Mouse (Mus musculus): ENCODE measurements around the gene Trim37. TPM values are rescaled to one million over a fixed set of nuclear protein-coding genes. Genes with fewer than 3 reads are reported as not detected.

Gene Trim37
- total RNA-seq (2023), result 6.7 to 12.1 TPM (median 8.1 TPM) in 4 replicates

GRCm38 (mm10) chr11:87126824-87127816 is at the start of gene Trim37:
TSS of gene Trim37 (plus strand) at chr11:87127077.

DNA sequence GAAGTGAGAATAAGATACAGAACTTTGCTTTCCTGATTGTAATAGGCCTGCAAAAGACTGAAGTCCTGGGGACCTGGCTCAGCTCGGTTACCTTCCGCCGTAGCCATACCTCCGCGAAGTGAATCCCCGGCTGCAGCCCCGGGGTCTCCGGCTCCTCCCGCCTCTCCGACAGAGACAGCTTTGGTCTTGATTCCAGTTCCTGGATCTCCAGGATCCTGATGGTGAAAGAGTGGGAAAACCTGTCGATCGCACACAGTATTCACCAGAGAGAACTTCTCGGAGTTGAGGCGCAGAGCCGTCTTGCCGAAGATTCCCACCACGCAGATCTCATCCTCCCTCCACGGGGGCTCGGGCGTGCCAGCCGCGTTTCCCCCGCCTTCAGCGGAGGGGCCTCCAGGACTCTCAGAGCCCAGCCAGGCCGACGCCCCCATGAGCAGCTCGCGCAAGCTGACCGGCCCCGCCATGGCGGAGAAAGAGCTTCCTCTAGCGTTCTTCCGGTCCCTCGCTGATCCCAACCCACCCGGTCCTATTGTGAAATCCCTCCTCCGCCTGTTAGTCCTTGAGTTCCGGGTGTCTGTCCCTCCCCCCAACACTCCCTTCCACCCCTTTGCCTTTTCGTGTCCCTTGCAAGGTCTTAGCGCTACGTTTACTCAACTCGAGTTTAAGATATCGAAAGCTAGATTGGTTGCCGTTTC is 40.4 kb upstream of the Trim37 start, which contains the start of gene Smg8:
Smg8 (minus strand) TSS at position 485 of the 695 bp plus-strand sequence.

DNA sequence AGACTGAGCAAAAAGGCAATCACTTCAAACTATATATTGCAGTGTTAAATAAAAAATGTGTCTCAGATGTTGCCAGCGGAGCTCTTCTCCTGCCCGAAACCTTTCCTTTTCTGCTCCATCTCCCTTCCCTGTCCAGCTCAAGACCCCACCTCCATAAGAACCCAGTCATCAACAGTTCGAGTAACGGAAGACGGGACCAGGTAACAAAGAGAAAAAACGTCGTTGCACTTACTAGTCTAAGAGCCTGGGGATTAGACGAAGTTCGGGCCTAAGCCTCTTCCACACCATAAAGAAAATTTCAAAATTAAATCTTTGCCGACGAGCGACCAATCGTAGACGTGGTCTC is 18.5 kb upstream of the Trim37 start, which contains the start of gene Prr11:
Prr11 (minus strand) TSS at position 300 of the 346 bp plus-strand sequence.

DNA sequence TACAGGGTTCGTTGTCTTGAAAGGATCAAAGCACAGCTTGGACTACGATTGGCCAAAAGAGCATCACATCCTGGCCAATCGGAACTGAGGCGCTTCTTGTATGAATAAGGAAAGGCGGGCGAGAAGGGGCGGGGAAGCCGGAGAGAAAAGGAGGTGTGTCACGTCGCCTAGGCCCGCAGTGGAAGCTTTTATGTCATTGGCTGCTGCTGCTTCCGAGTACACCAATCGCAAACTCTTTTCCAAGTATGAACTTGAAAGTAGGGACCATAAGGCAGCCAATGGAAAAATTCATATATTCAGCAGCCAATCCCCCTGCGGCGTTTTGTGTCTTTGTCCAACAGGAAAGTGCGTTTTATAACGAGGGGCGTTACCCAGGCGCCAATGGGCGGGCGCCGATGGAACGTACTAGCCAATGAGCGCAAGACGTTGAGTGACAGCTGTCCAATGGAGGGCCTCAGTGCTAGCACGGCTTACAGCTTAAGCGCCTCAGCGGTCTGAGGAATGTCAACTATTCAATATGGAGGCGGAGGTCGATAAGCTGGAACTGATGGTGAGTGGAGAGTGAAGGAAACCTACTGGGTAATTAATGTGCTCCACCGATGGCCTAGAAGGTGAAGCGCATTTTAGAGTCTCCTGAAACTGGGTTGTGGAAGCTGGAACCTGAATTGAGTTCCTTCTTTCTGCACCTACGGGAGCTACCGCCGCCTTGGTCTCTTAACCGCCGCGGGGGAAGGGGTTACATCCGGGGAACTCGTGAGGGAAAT is 17.9 kb upstream of the Trim37 start, which contains the start of gene Ska2:
Ska2 (plus strand) TSS at position 480 of the 764 bp plus-strand sequence.

Other genes with a start within 250 kb of the Trim37 start
- 4.1 to 4.9 TPM (median 4.6 TPM) in 4 replicates for gene Ypel2, start 133.4 kb upstream of the Trim37 start, total RNA-seq (2023)
- gene Gdpd1, start 53.0 kb upstream of the Trim37 start, total RNA-seq (2023), result 0.24 to 0.57 TPM (median 0.47 TPM) in 3 of 4 replicates, not detected in the other
- gene Smg8, start 40.3 kb upstream of the Trim37 start, total RNA-seq (2023), result 24.6 to 29.1 TPM (median 27.0 TPM) in 4 replicates
- 1.2 to 1.9 TPM (median 1.5 TPM) in 4 replicates for gene Prr11, start 18.4 kb upstream of the Trim37 start, total RNA-seq (2023)
- gene Ska2, start 17.8 kb upstream of the Trim37 start, total RNA-seq (2023), result 5.1 to 6.3 TPM (median 5.4 TPM) in 4 replicates
- 5.3 to 7.7 TPM (median 6.2 TPM) in 4 replicates for gene Ppm1e, start 231.9 kb downstream of the Trim37 start, total RNA-seq (2023)

All from B cell, adult 62 days (primary cell).